8 mouse cellular contexts compared by ENCODE assay signal in the genomic region with DNA sequence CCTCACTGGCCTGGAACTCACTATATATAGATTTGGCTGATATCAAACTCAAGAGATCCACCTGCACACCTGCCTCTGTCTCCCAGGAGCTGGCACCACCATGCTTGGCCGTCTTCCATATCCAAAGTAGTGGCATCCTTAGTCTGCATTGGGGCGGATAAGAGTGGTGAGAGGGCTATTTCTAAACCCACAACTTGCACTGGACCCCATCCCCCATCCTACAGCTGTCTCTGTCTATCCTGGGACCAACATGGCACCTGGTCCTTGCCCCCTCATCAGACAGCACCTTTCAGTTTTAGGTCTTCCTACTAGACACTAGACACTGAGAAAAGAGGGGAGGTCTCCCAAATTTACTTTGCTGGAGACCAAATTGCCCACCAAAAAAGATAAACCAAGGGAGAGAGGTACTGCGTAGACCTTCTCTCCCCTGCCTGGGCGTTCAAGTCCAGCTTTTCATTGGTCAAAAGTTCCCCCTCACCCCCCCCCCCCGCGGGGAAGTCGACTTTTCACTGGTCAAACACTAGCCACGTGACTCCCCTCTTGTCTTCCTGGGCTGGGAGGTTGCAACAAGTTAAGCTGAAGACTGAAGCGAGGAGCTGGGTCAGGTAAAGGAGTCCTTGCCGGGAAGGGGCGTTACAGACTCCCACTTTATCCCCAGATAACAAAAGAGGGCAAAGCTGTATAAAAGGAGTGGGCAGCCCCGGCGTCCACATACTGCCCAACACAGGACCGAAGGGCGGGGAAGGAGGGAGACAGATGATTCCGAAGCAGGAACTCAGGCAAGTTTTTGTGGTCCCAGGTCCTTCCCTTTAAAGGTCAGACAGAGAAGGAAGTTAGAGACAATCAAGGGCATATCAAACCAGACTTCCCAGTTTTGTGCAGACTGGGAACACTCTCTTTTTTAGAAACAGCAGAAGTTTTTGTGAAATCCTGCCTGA. TPM values are rescaled to one million over a fixed set of nuclear protein-coding genes. Genes with fewer than 3 reads are reported as not detected.
DNase-seq lines count a peak whose midpoint lies in the region; ATAC-seq lines count a peak whose summit lies in the region.

A gene (plus strand): TSS at position 531 of the 938 bp plus-strand sequence.

- H3K4me1 ChIP-seq in intestine, embryonic 14.5 days (replicated peaks; ENCODE audit: control insufficient read depth, insufficient read depth, low read length): peaks cover 14% of the 10 kb centered on the region
- peaks cover 38% of the 10 kb centered on the region for H3K4me1 ChIP-seq in limb, embryonic 10.5 days
- peaks cover 13% of the 10 kb centered on the region for H3K4me1 ChIP-seq in midbrain, embryonic 11.5 days (ENCODE audit: control insufficient read depth, insufficient read depth, low read length)
- peaks cover 10% of the 10 kb centered on the region for H3K4me1 ChIP-seq in stomach, embryonic 16.5 days (ENCODE audit: control insufficient read depth, insufficient read depth, low read length)

- peak within 1 kb of the TSS; percentile 50 for H3K4me3 ChIP-seq in intestine, embryonic 14.5 days (ENCODE audit: low read depth, low read length)
- peak within 1 kb of the TSS; percentile 65 for H3K4me3 ChIP-seq in limb, embryonic 10.5 days
- peak within 1 kb of the TSS; percentile 40 for H3K4me3 ChIP-seq in midbrain, embryonic 11.5 days (ENCODE audit: low read depth, low read length)
- peak within 1 kb of the TSS; percentile 61 for H3K4me3 ChIP-seq in stomach, embryonic 16.5 days (replicated peaks; ENCODE audit: low read length)

- H3K36me3 ChIP-seq in intestine, embryonic 14.5 days (ENCODE audit: control insufficient read depth, insufficient read depth, low read length): peaks cover 36% of the 10 kb centered on the region
- peaks cover 42% of the 10 kb centered on the region for H3K36me3 ChIP-seq in limb, embryonic 10.5 days
- peaks cover 6% of the 10 kb centered on the region; the same call in 1 of the 2 replicates for H3K36me3 ChIP-seq in midbrain, embryonic 11.5 days (ENCODE audit: control insufficient read depth, insufficient read depth, low read length)
- peaks cover 6% of the 10 kb centered on the region for H3K36me3 ChIP-seq in stomach, embryonic 16.5 days (ENCODE audit: control insufficient read depth, insufficient read depth, low read length)

- ATAC-seq in intestine, embryonic 14.5 days (replicated peaks; ENCODE audit: low FRiP score, low TSS enrichment, low read depth): peak; percentile 84
- peak; percentile 83 for ATAC-seq in midbrain, embryonic 11.5 days (ENCODE audit: low FRiP score)
- peak; percentile 79 for ATAC-seq in stomach, embryonic 16.5 days (ENCODE audit: insufficient read depth, low FRiP score)

- peak within 1 kb of the TSS; percentile 56 for H3K9ac ChIP-seq in intestine, embryonic 14.5 days (ENCODE audit: low read length)
- H3K9ac ChIP-seq in midbrain, embryonic 11.5 days (ENCODE audit: low read length): peak within 1 kb of the TSS; percentile 59
- peak within 1 kb of the TSS; percentile 77 for H3K9ac ChIP-seq in stomach, embryonic 16.5 days (ENCODE audit: low read length)

- no peaks in the 10 kb centered on the region for H3K9me3 ChIP-seq in intestine, embryonic 14.5 days (ENCODE audit: control insufficient read depth, low read length)
- H3K9me3 ChIP-seq in limb, embryonic 10.5 days (replicated peaks): no peaks in the 10 kb centered on the region
- no peaks in the 10 kb centered on the region for H3K9me3 ChIP-seq in midbrain, embryonic 11.5 days (ENCODE audit: control insufficient read depth, low read length)
- H3K9me3 ChIP-seq in stomach, embryonic 16.5 days (replicated peaks; ENCODE audit: control insufficient read depth, low read length): no peaks in the 10 kb centered on the region

- peak within 1 kb of the TSS; percentile 58 for H3K27ac ChIP-seq in intestine, embryonic 14.5 days (ENCODE audit: low read depth)
- peak within 1 kb of the TSS; percentile 83 for H3K27ac ChIP-seq in limb, embryonic 10.5 days
- no peak within 1 kb of the TSS for H3K27ac ChIP-seq in midbrain, embryonic 11.5 days (ENCODE audit: low read depth, low read length)
- peak within 1 kb of the TSS; percentile 81 for H3K27ac ChIP-seq in stomach, embryonic 16.5 days (ENCODE audit: low read length)

- WGBS in intestine, embryonic 14.5 days: 5% methylated on average over 16 of the region's 16 CpGs
- WGBS in limb, embryonic 10.5 days: 5% methylated on average over 16 of the region's 16 CpGs
- 3% methylated on average over 16 of the region's 16 CpGs for WGBS in midbrain, embryonic 11.5 days
- WGBS in stomach, embryonic 16.5 days: 5% methylated on average over 16 of the region's 16 CpGs

- H3K27me3 ChIP-seq in intestine, embryonic 14.5 days (replicated peaks; ENCODE audit: control insufficient read depth, insufficient read depth, low read length): no peaks in the 10 kb centered on the region
- no peaks in the 10 kb centered on the region for H3K27me3 ChIP-seq in limb, embryonic 10.5 days (ENCODE audit: low read depth, poor library complexity, severe bottlenecking)
- no peaks in the 10 kb centered on the region; the same call in 1 of the 2 replicates for H3K27me3 ChIP-seq in midbrain, embryonic 11.5 days (ENCODE audit: control insufficient read depth, insufficient read depth, low read length)
- no peaks in the 10 kb centered on the region for H3K27me3 ChIP-seq in stomach, embryonic 16.5 days (ENCODE audit: control insufficient read depth, insufficient read depth, low read length)

- intact Hi-C loops in gastrocnemius, postnatal 36 days (cut with DNase I): loop anchor here (5.0 kb wide), 1 partner anchor 44 kb away; a partner anchor contains a TSS

- peak within 1 kb of the TSS; percentile 58 for H3K4me2 ChIP-seq in intestine, embryonic 14.5 days (ENCODE audit: low read length)
- H3K4me2 ChIP-seq in midbrain, embryonic 11.5 days: peak within 1 kb of the TSS; percentile 60
- H3K4me2 ChIP-seq in stomach, embryonic 16.5 days (ENCODE audit: low read depth, low read length): peak within 1 kb of the TSS; percentile 70

- peak; percentile 85 for DNase-seq in MEL-GATA-1-ER (ENCODE audit: extremely low read depth, low read depth)
- peak; percentile 26 for DNase-seq in c-Kit-negative CD71-positive TER-119-positive erythroid progenitor cells, embryonic 14.5 days (ENCODE audit: low read depth, low spot score)
- peak; percentile 57 to 63 for DNase-seq in gastrocnemius, postnatal 36 days
- DNase-seq in intestine, embryonic 14.5 days (ENCODE audit: low spot score): peak; percentile 78
- DNase-seq in limb, embryonic 10.5 days (ENCODE audit: low spot score): peak; percentile 88
- peak; percentile 94 for DNase-seq in midbrain, embryonic 11.5 days (ENCODE audit: low spot score, missing footprints)
- DNase-seq in frontal cortex, postnatal 25 days (ENCODE audit: low spot score in 2 of 2): no peak

RNA-seq across cellular contexts. Expression of the gene that starts here (rescaled TPM):
- total RNA-seq in gastrocnemius, postnatal 36 days (2021): 100 to 1,000 TPM; 190 to 193 TPM
- polyA plus RNA-seq in intestine, embryonic 14.5 days (2014; fragmentation: Nextera tagmentation; extraction: Ambion mirVana): 18.8 and 20.3 TPM in 2 replicates
- polyA plus RNA-seq in limb, embryonic 10.5 days (2016; fragmentation: Nextera tagmentation; extraction: Ambion mirVana): 13.0 and 19.2 TPM in 2 replicates
- 7.5 and 8.3 TPM in 2 replicates for polyA plus RNA-seq in midbrain, embryonic 11.5 days (2014; fragmentation: Nextera tagmentation; extraction: Ambion mirVana)
- 41.8 and 51.2 TPM in 2 replicates for polyA plus RNA-seq in stomach, embryonic 16.5 days (2015; fragmentation: Nextera tagmentation; extraction: Ambion mirVana)

Comparison
In these comparisons a context has a peak if more than half of its experiments do, and no peak if none do; other contexts are left out.
1. DNase-seq: peak in MEL-GATA-1-ER (single experiment), c-Kit-negative CD71-positive TER-119-positive erythroid progenitor cells, embryonic 14.5 days (single experiment), gastrocnemius, postnatal 36 days (2 of 2), intestine, embryonic 14.5 days (single experiment), limb, embryonic 10.5 days (single experiment) and midbrain, embryonic 11.5 days (single experiment); none in frontal cortex, postnatal 25 days (0 of 2).
2. Peak in every context shown above with its lines, with median percentiles within 50 percentile points of each other: ATAC-seq, H3K4me2 ChIP-seq, H3K4me3 ChIP-seq and H3K9ac ChIP-seq.